Mouse (Mus musculus): Measurements from ENCODE around the gene Doxl2.

- no peak for TF ChIP-seq CTCF (IDR thresholded peaks at IDR 0.05; ENCODE audit: insufficient read depth, low read depth, low read length)
- no peak for TF ChIP-seq POLR2A (IDR thresholded peaks at IDR 0.05; ENCODE audit: insufficient read depth, low read depth, low read length)
Measured at GRCm38 (mm10) chr6:48974663-48975062, at the start of gene Doxl2.

Data from olfactory bulb, adult 2 months (tissue).